9 mouse cellular contexts compared by ENCODE assay signal in genomic region chr1:73968712-73969511, GRCm38 (mm10).
DNase-seq lines count a peak whose midpoint lies in the region; ATAC-seq lines count a peak whose summit lies in the region.
"Had no signal": no experiment of that assay in that cellular context is flagged by ENCODE, and none has a peak within 500 bp of the region (broad histone marks: within the 10 kb centered on the region; RNA-seq: fewer than 3 reads in every experiment).

No protein-coding gene starts in this region.

- no peak overlapping the region for H3K4me2 ChIP-seq in hindbrain, embryonic 12.5 days (replicated peaks)
- H3K4me2 ChIP-seq in forebrain, embryonic 15.5 days (replicated peaks) = no peak overlapping the region
- peak overlapping the region; percentile 36 for H3K4me2 ChIP-seq in intestine, embryonic 15.5 days (replicated peaks)
- H3K4me2 ChIP-seq: liver, embryonic 15.5 days had no signal

- no peak overlapping the region for H3K4me3 ChIP-seq in hindbrain, embryonic 10.5 days
- H3K4me3 ChIP-seq in hindbrain, embryonic 12.5 days = no peak overlapping the region
- H3K4me3 ChIP-seq in forebrain, embryonic 15.5 days = no peak overlapping the region
- no peak overlapping the region for H3K4me3 ChIP-seq in intestine, embryonic 15.5 days (replicated peaks)
- H3K4me3 ChIP-seq: liver, embryonic 15.5 days had no signal

- peaks cover 64% of the 10 kb centered on the region for H3K4me1 ChIP-seq in hindbrain, embryonic 10.5 days (replicated peaks)
- H3K4me1 ChIP-seq in hindbrain, embryonic 12.5 days = peaks cover 32% of the 10 kb centered on the region
- peaks cover 9% of the 10 kb centered on the region for H3K4me1 ChIP-seq in forebrain, embryonic 15.5 days
- H3K4me1 ChIP-seq in intestine, embryonic 15.5 days (replicated peaks) = peaks cover 54% of the 10 kb centered on the region

- H3K9ac ChIP-seq in hindbrain, embryonic 12.5 days = no peak overlapping the region
- no peak overlapping the region for H3K9ac ChIP-seq in forebrain, embryonic 15.5 days (replicated peaks)
- 0 out of 2 replicates have a peak overlapping the region, but pooled peaks have one; percentile 17 for H3K9ac ChIP-seq in intestine, embryonic 15.5 days
- H3K9ac ChIP-seq: liver, embryonic 15.5 days had no signal

- peaks cover 11% of the 10 kb centered on the region for H3K36me3 ChIP-seq in hindbrain, embryonic 10.5 days
- H3K36me3 ChIP-seq in hindbrain, embryonic 12.5 days = 0 out of 2 replicates have a peak, but pooled peaks cover 4% of the 10 kb centered on the region
- H3K36me3 ChIP-seq in forebrain, embryonic 15.5 days = no peaks in the 10 kb centered on the region
- H3K36me3 ChIP-seq in intestine, embryonic 15.5 days = no peaks in the 10 kb centered on the region

- peak; percentile 53 for DNase-seq in hindbrain, embryonic 10.5 days (ENCODE audit: low spot score)
- DNase-seq in lung, postnatal 4 days = peak; percentile 66 to 88
- DNase-seq in cerebellum, adult 8-10 months = no peak
- DNase-seq in adrenal gland, adult 18-20 months (ENCODE audit: low spot score in 2 of 2) = no peak
- no peak for DNase-seq in urinary bladder, adult 2 months (ENCODE audit: low spot score)

- WGBS in hindbrain, embryonic 10.5 days = 10% methylated on average over 13 of the region's 13 CpGs
- 6% methylated on average over 13 of the region's 13 CpGs for WGBS in hindbrain, embryonic 12.5 days
- WGBS in forebrain, embryonic 15.5 days = 18% methylated on average over 13 of the region's 13 CpGs
- WGBS in intestine, embryonic 15.5 days = 26% methylated on average over 13 of the region's 13 CpGs

- peaks cover 11% of the 10 kb centered on the region; the same call in 1 of the 2 replicates for H3K27me3 ChIP-seq in hindbrain, embryonic 10.5 days (ENCODE audit: insufficient read depth, poor library complexity, severe bottlenecking)
- no peaks in the 10 kb centered on the region for H3K27me3 ChIP-seq in hindbrain, embryonic 12.5 days
- H3K27me3 ChIP-seq in forebrain, embryonic 15.5 days = no peaks in the 10 kb centered on the region
- H3K27me3 ChIP-seq in intestine, embryonic 15.5 days (replicated peaks) = no peaks in the 10 kb centered on the region
- H3K27me3 ChIP-seq: liver, embryonic 15.5 days had no signal

- no peak for ATAC-seq in hindbrain, embryonic 12.5 days (ENCODE audit: low FRiP score)
- peak; percentile 51; the same call in 1 of the 2 replicates for ATAC-seq in forebrain, embryonic 15.5 days (replicated peaks)
- peak; percentile 66 for ATAC-seq in intestine, embryonic 15.5 days

- H3K9me3 ChIP-seq in hindbrain, embryonic 10.5 days = no peaks in the 10 kb centered on the region
- no peaks in the 10 kb centered on the region for H3K9me3 ChIP-seq in hindbrain, embryonic 12.5 days (replicated peaks)
- no peaks in the 10 kb centered on the region for H3K9me3 ChIP-seq in forebrain, embryonic 15.5 days
- no peaks in the 10 kb centered on the region for H3K9me3 ChIP-seq in intestine, embryonic 15.5 days
- H3K9me3 ChIP-seq: liver, embryonic 15.5 days had no signal

- H3K27ac ChIP-seq in hindbrain, embryonic 10.5 days = peak overlapping the region; percentile 81
- no peak overlapping the region for H3K27ac ChIP-seq in hindbrain, embryonic 12.5 days
- no peak overlapping the region; the same call in 1 of the 2 replicates for H3K27ac ChIP-seq in forebrain, embryonic 15.5 days (replicated peaks)
- 0 out of 2 replicates have a peak overlapping the region, but pooled peaks have one; percentile 34 for H3K27ac ChIP-seq in intestine, embryonic 15.5 days
- H3K27ac ChIP-seq: liver, embryonic 15.5 days had no signal

Comparison
In these comparisons a context has a peak if more than half of its experiments do, and no peak if none do; other contexts are left out.
1. H3K27ac ChIP-seq: peak in hindbrain, embryonic 10.5 days (single experiment) and intestine, embryonic 15.5 days (single experiment); none in hindbrain, embryonic 12.5 days (single experiment) and forebrain, embryonic 15.5 days (single experiment).
2. DNase-seq: peak in hindbrain, embryonic 10.5 days (single experiment) and lung, postnatal 4 days (2 of 2); none in cerebellum, adult 8-10 months (single experiment), adrenal gland, adult 18-20 months (0 of 2) and urinary bladder, adult 2 months (single experiment).